Mouse (Mus musculus) small intestine, adult 2 months (tissue): Measurements from ENCODE around the gene Sgpp1.

Source experiments
- CTCF ChIP-seq: fragments of 200-500 bp; IDR thresholded peaks from 2 replicates; pipeline ENCODE4 v1.5.1; 2012; ENCODE audit warnings: low read depth, mild to moderate bottlenecking, control low read depth, inconsistent platforms, low read length, moderate library complexity, mixed read lengths; ENCODE audit not compliant: insufficient replicate concordance, insufficient read length; ENCODE audit errors: extremely low read depth
- POLR2A ChIP-seq: fragments of 200-500 bp; IDR thresholded peaks from 2 replicates; pipeline ENCODE4 v1.6.1; 2012; ENCODE audit warnings: low read depth, mild to moderate bottlenecking, control low read depth, inconsistent platforms, low read length, moderate library complexity

DNA sequence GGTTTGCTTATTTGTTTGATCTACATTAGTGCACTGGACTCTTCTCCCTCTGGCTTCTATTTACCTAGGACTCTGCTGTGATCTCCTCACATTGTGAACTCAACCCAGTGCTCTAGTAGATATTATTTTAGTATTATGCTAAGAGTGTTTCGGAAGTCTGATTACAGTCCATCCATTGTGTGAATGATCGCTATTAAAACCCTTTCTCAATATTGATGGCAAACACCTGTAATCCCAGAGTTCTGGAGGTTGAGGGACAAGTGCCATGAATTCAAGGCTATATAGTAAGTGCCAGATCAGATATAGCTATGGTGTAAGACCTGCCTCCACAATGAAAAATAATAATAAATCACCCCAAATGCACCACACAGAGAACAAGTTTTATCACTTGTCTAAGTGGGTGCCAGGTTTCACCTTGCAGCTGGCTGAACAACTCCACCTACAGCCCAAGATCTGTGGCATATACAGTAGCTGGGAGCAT lies 48.8 kb upstream of the Sgpp1 start:
- TF ChIP-seq POLR2A (no peak), CTCF (no peak)
